Mouse (Mus musculus): ENCODE measurements around the gene U2af1. TPM values are rescaled to one million over a fixed set of nuclear protein-coding genes. Genes with fewer than 3 reads are reported as not detected.

Gene U2af1
- total RNA-seq, 1 experiment from 2014 or later: 274 TPM

DNA sequence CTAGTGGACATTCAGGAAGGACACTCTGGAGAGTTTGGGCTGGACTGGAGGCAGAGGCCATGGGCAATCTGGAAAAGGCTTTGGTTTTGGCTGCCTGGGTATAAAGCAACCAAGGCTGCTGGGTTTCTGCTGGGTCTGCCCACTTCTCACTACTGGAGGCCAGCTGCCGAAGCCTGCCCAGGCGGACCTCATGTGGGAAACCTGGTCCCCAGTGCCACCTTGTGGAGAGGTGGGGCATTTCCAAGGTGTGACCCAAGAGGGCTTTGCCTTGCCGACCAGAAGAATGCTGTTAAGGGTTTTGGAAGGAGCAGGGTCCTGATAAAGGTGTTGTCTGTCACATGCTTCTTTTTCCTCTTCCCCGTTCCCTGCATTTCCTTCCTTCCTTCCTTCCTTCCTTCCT is 6.1 kb upstream of the U2af1 start:
- peak; percentile 97 for ATAC-seq (replicated peaks; ENCODE audit: low read depth, poor library complexity, severe bottlenecking)

DNA sequence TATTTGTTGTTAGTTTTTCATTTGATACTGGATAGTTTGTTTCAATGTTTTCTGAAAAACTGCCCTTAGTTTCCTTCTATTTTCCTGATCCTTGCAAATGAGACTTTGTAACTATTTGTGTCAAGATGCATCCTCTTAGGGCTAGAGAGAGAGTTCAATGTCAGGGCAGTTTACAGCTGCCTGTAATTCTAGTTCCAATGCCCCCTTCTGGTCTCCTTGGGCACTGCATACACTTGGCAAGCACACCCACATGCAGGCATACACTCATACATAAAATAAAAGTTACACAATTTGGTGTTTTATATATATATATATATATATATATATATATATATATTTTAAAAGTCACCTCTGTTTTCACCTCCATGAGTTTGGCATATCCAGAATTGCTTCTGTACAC is 4.2 kb upstream of the U2af1 start:
- ATAC-seq (replicated peaks; ENCODE audit: low read depth, poor library complexity, severe bottlenecking): no peak

DNA sequence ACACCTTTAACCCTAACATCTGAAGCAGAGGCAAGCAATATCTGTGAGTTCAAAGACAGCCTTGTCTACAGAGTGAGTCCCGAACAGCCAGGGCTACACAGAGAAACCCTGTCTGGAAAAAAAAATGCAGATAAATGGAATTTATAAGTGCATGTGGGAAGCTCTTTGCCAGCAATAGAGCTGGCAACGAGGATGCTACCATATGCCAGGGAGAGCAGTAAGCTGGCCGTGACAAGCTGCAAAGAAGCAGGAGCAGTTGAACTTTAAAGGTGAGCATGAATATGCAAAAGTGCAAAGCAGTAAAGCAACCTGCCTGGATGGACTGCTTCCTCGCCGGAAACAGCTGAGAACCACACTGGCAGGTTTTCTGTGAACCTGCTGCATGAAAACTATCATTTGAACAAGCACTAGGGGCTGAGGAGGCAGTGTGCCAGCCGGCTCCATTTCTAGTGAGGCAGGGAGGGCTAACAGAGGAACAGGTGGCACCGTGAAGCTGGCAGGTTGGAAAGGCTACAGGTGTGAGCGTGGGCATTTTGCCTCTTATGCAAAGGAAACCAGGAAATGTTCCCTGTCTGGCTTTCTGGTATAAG is 2.1 kb upstream of the U2af1 start:
- no peak for ATAC-seq (replicated peaks; ENCODE audit: low read depth, poor library complexity, severe bottlenecking)

DNA sequence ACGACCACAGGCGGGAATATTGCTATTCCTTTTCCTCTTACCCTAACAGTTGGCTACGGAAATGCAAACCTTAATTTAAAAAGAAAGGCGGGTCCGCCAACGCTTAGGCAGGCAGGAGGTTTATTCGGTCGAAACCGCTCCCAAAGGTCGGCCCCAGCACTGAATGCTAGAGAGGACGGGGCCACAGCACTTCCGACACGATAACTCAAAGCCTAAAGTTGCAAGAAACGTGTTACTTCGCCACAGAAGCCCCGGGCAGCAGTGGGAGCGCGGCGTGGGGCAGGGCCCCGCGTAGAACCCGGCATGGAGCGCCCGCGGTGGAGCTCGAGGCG is 590 bp downstream of the U2af1 start:
- no peak for ATAC-seq (replicated peaks; ENCODE audit: low read depth, poor library complexity, severe bottlenecking)

DNA sequence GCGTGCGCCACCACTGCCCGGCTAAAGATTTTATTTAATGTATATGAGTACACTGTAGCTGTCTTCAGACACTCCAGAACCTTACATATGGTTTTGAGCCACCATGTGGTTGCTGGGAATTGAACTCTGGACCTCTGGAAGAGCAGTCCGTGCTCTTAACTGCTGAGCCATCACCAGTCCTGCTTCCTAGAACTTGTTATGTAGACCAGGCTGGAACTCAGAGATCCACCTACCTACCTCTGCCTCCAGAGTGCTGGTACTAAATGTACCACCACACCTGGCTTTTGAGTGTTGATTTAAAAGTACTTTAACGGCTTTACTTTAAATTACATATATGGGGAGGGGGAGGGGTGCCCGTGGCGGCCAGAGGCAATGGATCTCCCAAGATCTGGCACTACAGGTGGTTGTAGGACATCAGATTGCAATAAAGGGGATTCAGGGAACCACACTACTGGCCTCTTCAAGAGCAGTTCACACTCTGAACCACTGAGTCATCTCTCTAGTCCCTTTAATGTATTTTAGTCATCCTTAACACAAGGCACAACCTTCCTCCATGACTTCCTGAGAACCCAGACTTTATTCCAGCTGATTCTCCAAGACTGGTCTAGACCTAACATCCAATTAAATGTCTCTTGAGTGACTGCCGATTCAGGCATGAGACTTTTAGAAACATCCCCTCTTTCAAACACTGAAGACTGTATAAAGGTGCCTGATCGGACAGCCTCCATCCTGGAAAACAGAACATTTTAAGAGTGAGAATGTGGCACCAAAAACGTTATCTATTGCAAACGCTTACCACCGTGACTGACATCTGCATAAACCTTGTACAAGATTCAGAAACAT is 1.3 kb downstream of the U2af1 start:
- ATAC-seq (replicated peaks; ENCODE audit: low read depth, poor library complexity, severe bottlenecking): no peak

DNA sequence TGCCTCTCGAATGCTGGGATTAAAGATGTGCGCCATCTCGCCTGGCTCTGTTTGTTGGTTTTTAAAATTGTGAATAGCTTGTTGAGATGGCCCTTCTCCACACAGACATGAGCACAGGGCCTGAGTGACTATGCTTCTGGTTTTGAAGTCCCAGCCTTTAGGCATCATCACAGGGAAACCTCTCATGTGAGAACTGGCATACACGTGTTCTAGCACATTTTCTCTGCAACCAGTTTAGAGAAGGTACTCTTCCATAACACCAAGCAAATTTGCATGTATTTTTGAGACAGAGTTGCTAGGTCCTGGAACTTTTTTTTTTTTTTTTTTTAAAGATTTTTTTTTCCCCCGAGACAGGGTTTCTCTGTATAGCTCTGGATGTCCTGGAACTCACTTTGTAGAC is 2.0 kb downstream of the U2af1 start:
- ATAC-seq (replicated peaks; ENCODE audit: low read depth, poor library complexity, severe bottlenecking): no peak

DNA sequence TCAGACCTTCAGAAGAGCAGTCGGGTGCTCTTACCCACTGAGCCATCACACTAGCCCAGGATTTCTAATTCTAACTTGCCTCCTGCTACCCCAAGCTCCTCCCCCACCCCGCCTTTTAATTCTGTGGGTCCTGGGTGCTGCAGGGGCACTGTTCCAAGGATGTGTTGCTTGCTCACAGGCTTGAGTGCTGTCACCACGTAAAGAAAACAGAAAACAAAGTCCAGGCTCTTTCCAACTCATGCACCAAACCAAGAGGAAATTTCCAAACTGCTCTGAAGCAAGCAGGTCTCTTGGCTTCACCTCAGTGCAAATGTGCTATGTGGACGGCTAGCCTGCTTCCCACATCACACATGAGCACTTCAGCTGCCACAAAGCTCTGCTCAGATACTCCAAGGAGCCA is 3.3 kb downstream of the U2af1 start:
- ATAC-seq (replicated peaks; ENCODE audit: low read depth, poor library complexity, severe bottlenecking): no peak

DNA sequence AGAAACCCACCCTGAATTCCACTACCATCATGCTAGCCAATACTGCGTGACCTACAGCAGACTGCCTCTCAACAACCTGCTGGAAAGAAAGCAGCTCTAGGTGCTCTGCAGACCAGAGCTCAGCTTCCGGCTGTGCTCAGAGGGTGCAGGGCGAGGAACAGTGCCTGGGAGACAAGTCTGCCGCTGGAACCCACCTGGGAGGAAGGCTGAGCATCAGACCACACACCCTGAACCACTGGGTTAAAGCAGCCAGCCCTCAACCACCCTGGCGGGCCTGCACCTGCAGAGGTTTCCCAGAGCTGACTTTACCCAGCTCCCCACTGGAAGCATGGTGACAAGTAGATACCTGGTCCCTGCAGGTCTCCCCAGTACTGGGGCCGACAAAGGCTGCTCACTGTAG is 5.4 kb downstream of the U2af1 start:
- ATAC-seq (replicated peaks; ENCODE audit: low read depth, poor library complexity, severe bottlenecking): no peak

DNA sequence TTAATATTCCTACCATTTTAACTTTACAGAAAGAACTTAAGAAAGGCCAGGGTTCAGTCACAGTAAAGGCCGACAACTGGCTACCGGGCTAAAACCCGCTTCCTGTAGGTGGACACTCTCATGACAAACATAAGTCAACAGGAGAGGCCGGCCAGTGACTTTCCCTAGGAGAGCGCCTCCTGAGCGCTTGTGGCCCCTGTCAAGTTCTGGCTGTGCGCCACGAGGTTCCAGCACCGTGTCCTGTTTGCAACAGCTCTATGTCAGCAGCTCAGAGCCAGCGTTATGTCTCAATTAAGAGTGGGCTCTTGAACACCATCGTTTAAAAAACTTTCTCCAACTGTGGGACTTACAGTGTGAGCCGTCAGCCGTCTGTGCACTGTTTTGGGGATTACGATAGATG is 6.5 kb downstream of the U2af1 start:
- ATAC-seq (replicated peaks; ENCODE audit: low read depth, poor library complexity, severe bottlenecking): no peak

DNA sequence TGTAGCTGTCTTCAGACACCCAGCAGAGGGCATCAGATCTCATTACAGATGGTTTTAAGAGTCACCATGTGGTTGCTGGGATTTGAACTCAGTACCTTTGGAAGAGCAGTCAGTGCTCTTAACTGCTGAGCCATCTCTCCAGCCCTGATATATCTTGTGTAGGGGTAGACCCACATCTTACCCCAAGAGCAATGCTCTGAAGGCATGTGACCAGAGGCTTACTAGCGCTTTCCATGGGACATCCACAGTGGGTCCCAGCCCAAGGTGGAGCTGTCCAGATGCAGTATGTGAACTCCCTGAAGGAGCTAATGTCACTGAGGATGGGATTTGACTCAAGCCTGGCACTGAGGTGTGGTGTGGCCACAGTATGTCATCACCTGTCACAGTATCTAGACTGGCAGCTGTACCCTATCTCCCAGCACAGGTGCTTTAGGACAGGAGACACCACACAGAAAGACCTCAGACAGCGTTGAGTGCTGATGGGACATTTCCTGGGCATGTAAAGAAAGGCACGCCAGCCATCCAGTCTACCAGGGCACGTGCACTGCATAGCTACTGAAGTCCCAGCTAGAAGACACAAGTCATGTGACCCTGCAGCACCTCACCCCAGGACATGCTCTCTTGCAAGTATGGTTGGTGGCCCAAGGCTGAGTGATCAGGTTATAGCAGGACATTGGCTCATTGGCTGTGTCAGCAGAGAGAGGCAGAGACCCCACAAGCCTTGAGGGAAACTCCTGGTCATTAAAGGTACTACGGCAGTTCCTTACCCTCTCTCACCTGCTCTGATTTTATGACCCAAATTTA is 12.3 kb downstream of the U2af1 start:
- ATAC-seq (replicated peaks; ENCODE audit: low read depth, poor library complexity, severe bottlenecking): no peak

DNA sequence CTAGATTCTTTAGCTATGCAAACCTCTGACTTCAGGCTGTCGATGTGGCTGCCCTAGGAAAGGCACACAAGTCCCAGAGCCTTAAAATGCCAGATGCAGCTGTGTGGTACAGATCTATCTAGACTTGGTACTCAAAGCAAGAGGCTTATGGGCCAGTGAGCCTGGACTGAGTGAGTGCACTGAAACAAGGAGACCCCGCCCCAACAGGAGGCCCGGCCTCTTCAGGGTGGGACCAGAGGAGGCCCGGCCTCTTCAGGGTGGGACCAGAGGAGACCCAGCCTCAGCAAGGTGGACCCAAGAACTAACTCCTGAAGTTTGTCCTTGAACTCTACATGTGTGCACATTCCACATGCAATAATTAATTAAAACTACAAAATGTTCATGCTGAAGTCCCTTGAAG is 15.8 kb downstream of the U2af1 start:
- no peak for ATAC-seq (replicated peaks; ENCODE audit: low read depth, poor library complexity, severe bottlenecking)

DNA sequence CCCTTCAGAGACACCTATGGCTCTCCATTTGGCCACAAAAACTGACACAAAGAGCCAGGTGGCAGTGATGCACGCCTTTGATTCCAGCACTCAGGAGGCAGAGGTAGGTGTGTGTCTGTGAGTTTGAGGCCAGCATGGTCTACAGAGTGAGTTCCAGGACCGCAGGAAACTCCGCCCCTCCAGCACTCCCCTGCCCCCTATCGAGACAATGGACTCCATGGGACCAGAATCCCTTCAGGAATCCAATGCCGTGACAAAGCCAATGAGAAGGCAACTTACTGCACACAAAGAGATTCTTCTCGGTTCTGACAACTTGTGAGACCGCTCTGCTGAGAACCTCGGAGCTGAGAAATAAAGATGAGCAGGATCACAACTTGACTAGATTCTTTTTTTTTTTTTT is 16.4 kb downstream of the U2af1 start:
- ATAC-seq (replicated peaks; ENCODE audit: low read depth, poor library complexity, severe bottlenecking): no peak

DNA sequence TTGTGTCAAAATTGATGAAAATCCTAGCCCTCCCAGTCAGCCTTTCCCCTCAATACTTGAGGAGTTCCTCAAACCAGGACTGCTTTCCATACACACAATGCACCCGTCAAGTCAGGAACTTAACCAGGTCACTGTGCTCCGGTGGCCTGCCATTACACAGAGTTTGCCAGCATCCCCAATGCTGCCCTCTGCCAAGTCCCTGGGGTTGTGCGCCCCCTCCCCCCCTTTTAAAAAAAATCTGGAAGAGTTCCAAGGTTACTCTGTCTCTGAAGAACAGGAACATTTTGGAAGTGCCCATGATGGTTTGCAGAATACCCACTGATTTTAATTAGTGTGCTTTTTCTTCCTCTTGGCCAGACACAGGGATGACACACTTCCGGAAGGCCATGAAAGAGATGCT is 19.0 kb downstream of the U2af1 start:
- no peak for ATAC-seq (replicated peaks; ENCODE audit: low read depth, poor library complexity, severe bottlenecking)

DNA sequence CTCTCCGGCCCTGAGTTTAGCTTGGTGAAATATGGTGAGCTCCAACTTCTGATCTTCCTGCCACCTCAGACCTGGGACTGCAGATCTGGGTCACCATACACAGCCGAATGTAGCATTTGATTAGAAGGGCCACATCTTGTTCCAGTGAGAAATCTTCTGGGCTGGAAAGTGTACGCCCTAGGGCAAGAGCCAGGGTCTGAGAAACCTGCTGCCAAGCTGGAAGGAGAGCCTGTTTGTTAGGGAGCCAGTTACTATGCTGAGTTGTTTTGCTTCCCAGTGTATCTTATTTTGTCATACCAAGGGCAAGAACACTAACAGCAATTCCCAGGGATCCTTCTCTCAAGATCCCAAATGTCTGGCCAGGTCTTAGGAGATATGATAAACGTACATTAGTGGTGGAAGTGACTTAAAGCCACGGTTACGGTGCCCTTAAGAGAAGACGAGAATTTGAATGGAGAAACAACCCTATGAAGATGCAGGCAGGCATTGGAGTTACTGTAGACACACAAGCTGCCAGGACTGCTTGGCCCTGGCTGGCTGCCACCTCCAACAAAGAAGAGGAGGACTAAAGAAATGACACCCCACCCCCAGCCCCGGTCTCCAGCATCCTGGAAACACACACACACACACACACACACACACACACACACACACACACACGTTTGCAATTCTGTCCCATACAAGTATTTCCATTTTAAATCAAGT is 20.7 kb downstream of the U2af1 start:
- ATAC-seq (replicated peaks; ENCODE audit: low read depth, poor library complexity, severe bottlenecking): no peak

DNA sequence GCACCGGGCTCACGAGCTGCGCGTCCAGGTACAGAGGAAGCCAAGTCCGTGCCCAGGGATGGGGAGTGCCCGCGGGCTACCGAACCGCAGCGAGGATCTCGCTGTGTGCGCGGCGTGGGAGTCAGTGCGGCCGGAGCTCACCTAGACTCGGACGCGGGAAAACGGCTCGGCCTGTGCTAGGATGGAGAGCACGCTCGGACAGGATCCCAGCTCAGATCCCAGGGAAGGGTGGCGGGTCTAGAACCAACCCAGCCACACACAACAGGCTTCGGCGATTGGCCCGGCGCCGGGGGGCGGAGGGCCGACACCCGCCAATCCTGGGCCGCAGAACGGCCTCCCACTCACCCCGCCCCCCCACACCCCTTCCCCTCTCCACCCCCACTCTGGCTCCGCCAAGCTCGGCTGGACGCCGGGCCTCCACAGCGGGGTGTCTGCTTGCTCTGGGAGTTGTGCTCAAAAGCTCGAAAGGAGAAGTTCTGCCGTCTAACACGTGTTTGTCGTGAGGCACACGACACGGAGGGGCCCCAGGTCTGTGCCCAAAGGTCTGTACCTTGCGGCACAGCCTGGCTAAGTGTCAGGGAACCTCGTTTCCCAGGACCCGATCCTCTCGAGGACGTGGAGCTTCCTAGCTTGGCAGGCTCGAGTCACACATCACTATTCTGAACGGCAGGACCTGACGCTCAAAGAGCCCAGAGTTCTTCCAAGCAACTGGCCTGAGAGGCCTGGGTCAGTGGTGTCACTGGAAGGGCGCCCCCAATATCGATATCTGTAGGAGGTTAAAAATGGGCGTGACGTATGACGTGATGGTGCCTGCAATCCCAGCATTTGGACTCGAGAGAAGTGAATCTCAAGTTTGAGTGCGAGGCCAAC is 21.5 kb downstream of the U2af1 start, which contains the start of gene Cbs:
TSS of gene Cbs (minus strand) at position 297 of the 870 bp plus-strand sequence.
- ATAC-seq (replicated peaks; ENCODE audit: low read depth, poor library complexity, severe bottlenecking): peak; percentile 67

DNA sequence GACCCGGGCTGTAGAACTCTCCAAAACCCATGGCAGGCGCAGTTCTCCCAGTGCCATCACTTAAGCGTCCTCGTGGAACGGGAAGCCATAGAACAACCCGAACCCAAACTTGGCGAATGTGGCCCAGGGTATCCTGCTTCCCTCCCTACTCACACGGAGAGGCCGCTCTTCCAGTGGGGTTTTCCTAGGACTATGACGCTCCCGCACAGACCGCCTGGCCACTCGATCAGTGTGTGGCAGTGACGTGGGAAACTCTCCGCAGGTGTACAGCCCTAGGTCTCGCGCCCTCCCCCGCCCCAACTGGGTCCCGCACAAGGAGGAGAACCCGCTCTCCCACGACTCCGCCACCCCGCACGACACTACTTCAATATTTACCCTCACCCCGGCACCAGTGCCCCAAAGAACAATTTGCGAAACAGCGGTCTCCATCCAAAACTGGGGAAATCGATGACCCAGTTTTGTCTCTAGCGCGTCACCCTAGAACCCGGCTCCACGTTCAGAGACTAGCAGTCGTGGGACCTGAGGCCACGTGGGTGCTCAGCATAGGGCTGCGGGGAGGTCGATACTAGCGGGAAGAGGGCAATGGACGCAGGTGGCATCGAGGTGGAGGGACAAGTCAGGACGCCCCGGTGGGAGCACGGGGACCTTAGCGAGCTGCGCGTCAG is 22.3 kb downstream of the U2af1 start:
- ATAC-seq (replicated peaks; ENCODE audit: low read depth, poor library complexity, severe bottlenecking): no peak

DNA sequence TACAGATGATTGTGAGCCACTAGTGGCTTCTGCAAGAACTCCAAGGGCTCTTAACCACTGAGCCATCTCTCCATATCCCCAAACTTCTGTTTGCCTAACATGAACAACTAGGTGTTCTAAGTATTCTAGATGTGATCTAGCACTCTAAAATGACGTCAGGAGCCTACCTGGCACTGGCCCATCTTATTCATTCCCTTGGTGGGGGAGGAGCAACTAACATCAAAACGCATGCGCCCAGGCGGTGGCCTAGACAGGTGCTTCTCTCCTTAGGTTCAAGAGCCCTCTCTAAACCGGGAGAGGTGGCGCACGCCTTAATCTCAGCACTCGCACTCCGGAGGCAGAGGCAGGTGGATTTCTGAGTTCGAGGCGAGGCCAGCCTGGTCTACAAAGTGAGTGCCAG is 22.9 kb downstream of the U2af1 start:
- ATAC-seq (replicated peaks; ENCODE audit: low read depth, poor library complexity, severe bottlenecking): no peak

DNA sequence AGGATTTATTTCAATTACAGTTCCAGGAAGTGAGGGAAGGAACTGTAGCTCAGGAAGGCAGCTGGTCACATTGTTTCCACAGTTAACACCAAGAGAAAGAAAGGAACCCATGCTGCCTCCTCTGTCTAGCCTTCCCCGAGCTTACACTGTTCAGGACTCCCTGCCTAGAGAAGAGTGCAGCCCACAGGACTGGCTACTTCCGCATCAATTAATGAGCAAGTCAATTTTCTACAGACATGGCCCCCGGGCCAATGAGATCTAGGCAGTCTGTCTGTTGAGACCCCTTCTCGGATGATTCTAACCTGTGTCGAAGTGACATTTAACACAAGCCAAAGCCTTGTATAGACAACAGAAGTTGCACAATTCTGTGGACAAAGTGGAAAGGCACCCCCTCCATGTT is 23.8 kb downstream of the U2af1 start:
- no peak for ATAC-seq (replicated peaks; ENCODE audit: low read depth, poor library complexity, severe bottlenecking)

DNA sequence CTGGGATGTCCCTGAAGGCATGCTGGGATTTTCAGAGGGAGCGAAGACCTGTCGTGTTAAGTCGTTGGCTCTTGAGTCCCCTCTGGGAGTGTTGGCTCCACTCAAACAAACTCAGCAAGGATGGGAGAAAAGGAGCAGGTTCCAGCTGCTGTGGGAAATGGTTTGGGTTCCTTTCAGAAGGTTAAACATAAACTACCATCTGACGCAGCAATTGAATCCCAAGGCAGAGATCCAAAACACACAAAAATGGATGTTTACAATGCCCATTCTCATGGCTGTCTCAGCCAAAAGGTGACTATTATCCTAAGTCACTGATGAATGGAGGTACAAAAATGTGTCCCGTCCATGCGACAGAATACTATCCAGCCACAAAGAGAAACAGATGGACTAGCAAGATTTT is 25.7 kb downstream of the U2af1 start:
- no peak for ATAC-seq (replicated peaks; ENCODE audit: low read depth, poor library complexity, severe bottlenecking)

Measured in common myeloid progenitor, adult 5-6 weeks (primary cell).